Mouse (Mus musculus) stomach, embryonic 14.5 days (tissue): ENCODE data around the gene Sf3b3. TPM values are rescaled to one million over a fixed set of nuclear protein-coding genes. Genes with fewer than 3 reads are reported as not detected.

Source experiments
- ATAC-seq: fragments of 200-750 bp; cut with Nextera tagmentation; 2 replicates; pipeline ENCODE4 v1.8.0; 2017; ENCODE audit warnings: low read depth, moderate TSS enrichment; ENCODE audit not compliant: insufficient number of reproducible peaks, insufficient read depth, low FRiP score
- H3K27ac ChIP-seq: fragments of 300-500 bp; sonication (generic); 2 replicates; pipeline ENCODE4 v1.5.1; 2014; ENCODE audit warnings: mild to moderate bottlenecking, low read length, moderate library complexity, mixed read lengths
- H3K27me3 ChIP-seq: fragments of 300-500 bp; sonication (generic); 2 replicates; pipeline ENCODE4 v1.6.1; 2014; ENCODE audit warnings: low read length, control low read depth, mixed read lengths; ENCODE audit not compliant: control insufficient read depth, insufficient read depth
- H3K36me3 ChIP-seq: fragments of 300-500 bp; sonication (generic); 2 replicates; pipeline ENCODE4 v1.6.1; 2014; ENCODE audit warnings: mild to moderate bottlenecking, control low read depth, low read length, moderate library complexity, mixed read lengths; ENCODE audit not compliant: control insufficient read depth, insufficient read depth
- H3K4me1 ChIP-seq: fragments of 300-500 bp; sonication (generic); 2 replicates; pipeline ENCODE4 v1.6.1; 2014; ENCODE audit warnings: low read length, control low read depth, mixed read lengths; ENCODE audit not compliant: control insufficient read depth, insufficient read depth
- H3K4me2 ChIP-seq: fragments of 300-500 bp; sonication (generic); replicated peaks from 2 replicates; pipeline ENCODE4 v1.6.1; 2014; ENCODE audit warnings: low read depth, low read length, control low read depth
- H3K4me3 ChIP-seq: fragments of 300-500 bp; sonication (generic); 2 replicates; pipeline ENCODE4 v1.5.1; 2014; ENCODE audit warnings: low read depth, low read length, control low read depth
- H3K9ac ChIP-seq: fragments of 300-500 bp; sonication (generic); replicated peaks from 2 replicates; pipeline ENCODE4 v1.6.1; 2014; ENCODE audit warnings: low read depth, mild to moderate bottlenecking, control low read depth, low read length, moderate library complexity, mixed read lengths
- H3K9me3 ChIP-seq: fragments of 300-500 bp; sonication (generic); 2 replicates; pipeline ENCODE4 v1.6.1; 2016; ENCODE audit warnings: low read depth, low read length, control low read depth; ENCODE audit not compliant: control insufficient read depth
- WGBS: fragments of 180-500 bp; shearing (Covaris S2); extraction: QIAGEN DNeasy Blood & Tissue Kit; methylation state at CpG from one replicate; pipeline ENCODE4 v1.1.7; 2014; 5-methylcytosine and 5-hydroxymethylcytosine counted together
- polyA plus RNA-seq: library from polyadenylated mRNA; unstranded; fragments of >200 nt; fragmentation: Nextera tagmentation; extraction: Ambion mirVana; gene quantifications from 2 replicates; pipeline ENCODE4 v1.2.1, GENCODE M21; 2014

The Sf3b3 gene
- polyA plus RNA-seq, 1 experiment from 2014 or later: 148 TPM

GRCm38 (mm10) chr8:110816990-110817389 lies 29.6 kb downstream of the Sf3b3 start:
- H3K4me3 ChIP-seq: no peak overlapping the region
- H3K9me3 ChIP-seq: no peaks in the 10 kb centered on the region
- no peak overlapping the region for H3K27ac ChIP-seq
- no peak overlapping the region for H3K9ac ChIP-seq
- H3K4me2 ChIP-seq: no peak overlapping the region
- WGBS: 94% methylated on average over 1 of the region's 1 CpGs
- H3K27me3 ChIP-seq: no peaks in the 10 kb centered on the region
- no peaks in the 10 kb centered on the region for H3K4me1 ChIP-seq
- no peak for ATAC-seq
- H3K36me3 ChIP-seq: peaks cover 99% of the 10 kb centered on the region

DNA sequence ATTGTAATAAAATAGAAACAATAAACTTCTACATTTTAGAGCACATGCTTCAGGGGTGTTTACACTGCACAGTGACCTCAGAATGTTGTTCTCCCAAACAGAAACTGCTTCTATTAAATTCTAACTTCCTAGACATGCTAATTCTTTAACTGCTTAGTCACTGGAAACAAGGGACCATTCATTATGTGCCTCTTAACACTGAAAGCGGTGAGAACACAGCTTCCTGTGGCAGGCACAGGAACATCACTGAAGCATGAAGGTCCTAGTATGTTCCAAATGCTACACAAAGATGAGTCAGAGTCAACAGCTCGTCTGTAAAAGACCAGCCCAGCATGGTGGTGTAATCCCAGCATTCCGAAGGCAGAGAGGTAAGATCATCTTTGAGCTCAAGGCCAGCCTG lies 31.3 kb downstream of the Sf3b3 start:
- ATAC-seq: no peak
- Histone ChIP-seq H3K36me3 (peaks cover 98% of the 10 kb centered on the region), H3K4me1 (no peaks in the 10 kb centered on the region), H3K9me3 (no peaks in the 10 kb centered on the region), H3K4me2 (no peak overlapping the region), H3K9ac (no peak overlapping the region), H3K4me3 (no peak overlapping the region), H3K27ac (no peak overlapping the region), H3K27me3 (no peaks in the 10 kb centered on the region)
- 75% methylated on average over 3 of the region's 3 CpGs for WGBS

DNA sequence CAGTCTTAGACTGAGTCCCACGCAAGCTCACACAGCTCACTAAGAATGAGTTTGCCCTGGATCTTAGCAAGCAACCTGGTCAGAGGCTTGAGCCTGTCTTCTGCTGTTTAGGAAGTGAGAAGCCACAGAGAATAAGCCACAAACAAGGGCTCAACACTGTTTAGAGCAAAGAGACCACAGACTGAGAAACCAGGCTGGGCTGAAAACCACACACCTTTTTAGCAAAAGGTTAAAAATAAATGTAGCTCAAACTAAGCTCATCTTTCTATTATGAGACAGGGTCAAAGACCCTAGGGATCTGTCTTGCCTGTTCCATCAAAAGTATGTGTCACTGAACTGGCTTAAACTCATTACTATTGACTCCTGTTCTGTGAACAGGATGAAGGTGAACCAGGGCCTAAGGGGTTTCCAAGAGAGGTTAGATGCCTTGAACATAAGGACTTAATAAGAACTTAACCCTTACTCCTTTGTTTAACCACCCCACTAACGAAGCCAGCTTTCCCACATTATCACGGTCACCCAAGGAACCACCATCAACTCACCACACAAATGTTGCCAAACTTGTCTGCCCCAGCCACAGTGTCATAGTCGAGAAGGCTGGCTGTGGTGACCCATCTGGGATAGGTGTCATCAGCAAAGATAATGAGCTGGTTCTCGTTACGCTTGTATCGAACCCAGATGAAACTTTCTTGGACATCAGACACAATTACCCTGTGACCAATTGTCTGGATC lies 33.3 kb downstream of the Sf3b3 start:
- Histone ChIP-seq H3K4me2 (no peak overlapping the region), H3K9me3 (no peaks in the 10 kb centered on the region), H3K36me3 (peaks cover 90% of the 10 kb centered on the region), H3K4me3 (no peak overlapping the region), H3K27ac (no peak overlapping the region), H3K4me1 (peaks cover 8% of the 10 kb centered on the region; the same call in 1 of the 2 replicates), H3K27me3 (no peaks in the 10 kb centered on the region), H3K9ac (no peak overlapping the region)
- WGBS: 90% methylated on average over 7 of the region's 7 CpGs
- no peak for ATAC-seq

DNA sequence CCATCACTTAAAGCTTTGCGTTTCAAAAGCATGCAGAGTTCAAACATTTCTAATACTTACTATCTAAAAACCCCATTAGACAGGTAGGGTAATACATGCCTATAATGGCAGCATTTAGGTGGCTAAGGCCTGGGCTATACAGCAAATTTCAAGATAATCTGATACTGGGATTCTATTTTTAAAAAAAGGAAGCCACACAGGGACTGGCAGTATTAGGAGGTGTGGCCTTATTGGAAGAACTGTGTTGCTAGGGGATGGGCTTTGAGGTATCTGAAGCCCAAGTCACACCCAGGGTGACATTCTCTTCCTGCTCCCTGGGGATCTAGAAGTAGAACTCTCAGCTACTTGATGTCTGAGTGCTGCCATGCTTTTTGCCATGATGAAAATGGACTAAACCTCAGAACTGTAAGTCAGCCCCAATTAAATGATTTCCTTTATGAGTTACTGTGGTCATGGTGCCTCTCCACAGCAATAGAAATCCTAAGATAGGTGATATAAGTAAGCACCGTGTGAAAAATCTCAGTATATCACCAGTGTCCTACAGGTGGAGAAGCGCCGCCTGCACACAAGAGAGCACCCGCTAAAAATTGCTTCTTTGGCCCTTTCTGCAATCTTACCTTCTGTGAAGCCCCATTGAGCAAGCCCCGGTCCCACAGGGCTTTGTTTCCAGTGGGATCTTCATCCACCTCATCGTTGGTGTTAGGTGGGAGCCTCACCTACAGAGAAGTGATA lies 34.1 kb downstream of the Sf3b3 start:
- H3K27ac ChIP-seq: no peak overlapping the region
- no peak overlapping the region for H3K9ac ChIP-seq
- H3K4me1 ChIP-seq: peaks cover 8% of the 10 kb centered on the region; the same call in 1 of the 2 replicates
- H3K9me3 ChIP-seq: no peaks in the 10 kb centered on the region
- H3K4me3 ChIP-seq: no peak overlapping the region
- peaks cover 83% of the 10 kb centered on the region for H3K36me3 ChIP-seq
- 97% methylated on average over 7 of the region's 7 CpGs for WGBS
- no peak for ATAC-seq
- H3K27me3 ChIP-seq: no peaks in the 10 kb centered on the region
- no peak overlapping the region for H3K4me2 ChIP-seq

DNA sequence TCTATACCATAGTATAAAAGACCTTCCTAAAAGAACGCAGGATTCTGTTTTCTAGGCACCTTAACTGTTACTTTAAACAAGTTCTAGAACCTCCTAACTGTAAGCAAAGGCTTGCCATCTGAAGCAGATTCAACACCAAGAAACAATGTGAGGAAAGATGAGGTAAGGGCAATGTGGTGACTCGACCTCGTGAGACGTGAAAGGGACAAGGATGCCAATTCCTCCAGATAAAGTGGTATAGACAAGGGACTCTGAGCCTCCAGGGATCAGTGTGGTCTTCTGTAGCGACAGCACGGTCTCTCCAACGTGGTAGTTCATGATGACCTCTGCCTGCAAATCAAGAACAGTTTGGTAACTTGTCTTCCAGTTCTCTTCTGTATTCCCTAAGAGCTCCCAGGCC lies 34.8 kb downstream of the Sf3b3 start:
- Histone ChIP-seq H3K27me3 (no peaks in the 10 kb centered on the region), H3K4me1 (peaks cover 8% of the 10 kb centered on the region; the same call in 1 of the 2 replicates), H3K4me2 (no peak overlapping the region), H3K4me3 (no peak overlapping the region), H3K27ac (no peak overlapping the region), H3K9me3 (no peaks in the 10 kb centered on the region), H3K36me3 (peaks cover 75% of the 10 kb centered on the region), H3K9ac (no peak overlapping the region)
- no peak for ATAC-seq
- WGBS: 93% methylated on average over 7 of the region's 7 CpGs

DNA sequence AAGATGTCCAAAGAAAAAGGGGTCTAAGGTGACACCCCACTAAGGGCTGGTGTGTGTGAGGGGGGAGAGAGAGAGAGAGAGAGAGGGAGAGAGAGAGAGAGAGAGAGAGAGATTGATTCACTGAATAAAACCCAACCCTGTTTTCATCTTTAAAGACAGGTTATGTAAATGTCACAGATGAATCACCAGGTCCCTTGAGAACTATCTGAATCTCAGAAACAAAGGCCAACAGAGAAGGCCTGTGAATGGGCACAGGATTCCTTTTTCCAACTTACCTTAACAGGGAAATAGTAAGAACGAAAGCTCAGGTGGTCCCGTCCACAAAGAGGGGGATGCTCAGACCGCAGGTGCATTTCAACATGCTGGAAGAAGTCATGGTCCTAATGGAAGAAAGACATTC lies 35.5 kb downstream of the Sf3b3 start:
- Histone ChIP-seq H3K4me3 (no peak overlapping the region), H3K27ac (no peak overlapping the region), H3K4me2 (no peak overlapping the region), H3K9me3 (no peaks in the 10 kb centered on the region), H3K9ac (no peak overlapping the region), H3K36me3 (peaks cover 69% of the 10 kb centered on the region), H3K4me1 (peaks cover 8% of the 10 kb centered on the region; the same call in 1 of the 2 replicates), H3K27me3 (no peaks in the 10 kb centered on the region)
- 97% methylated on average over 3 of the region's 3 CpGs for WGBS
- ATAC-seq: no peak

DNA sequence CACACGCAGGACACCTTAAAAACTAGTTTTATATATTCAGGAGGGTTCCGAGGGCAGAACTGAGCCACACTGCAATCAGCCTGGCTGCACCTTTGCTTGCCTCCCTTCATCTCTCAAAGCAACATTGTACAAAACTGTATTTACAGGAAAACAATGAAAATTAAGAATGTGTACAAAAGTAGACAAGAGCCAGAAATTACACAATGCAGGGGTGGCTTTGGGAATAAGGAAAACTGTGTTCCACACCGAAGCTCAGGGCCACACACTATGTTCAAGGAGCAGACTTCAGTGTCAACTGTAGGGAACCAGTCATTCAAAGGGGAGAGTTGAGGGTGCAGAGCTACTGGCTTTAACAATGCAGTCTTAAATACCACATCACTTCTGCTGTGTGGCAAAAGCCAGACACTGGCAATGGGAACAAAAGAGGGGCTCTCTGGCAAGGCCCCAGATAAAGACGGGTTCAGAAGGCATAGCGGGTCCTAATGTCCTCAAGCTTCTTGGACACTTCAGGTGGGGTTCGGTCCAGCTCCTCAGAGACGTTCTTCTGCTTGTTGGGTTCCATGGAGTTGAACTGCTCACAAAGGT lies 36.0 kb downstream of the Sf3b3 start:
- no peak overlapping the region for H3K4me2 ChIP-seq
- no peak overlapping the region for H3K27ac ChIP-seq
- H3K4me1 ChIP-seq: peaks cover 8% of the 10 kb centered on the region; the same call in 1 of the 2 replicates
- H3K9ac ChIP-seq: no peak overlapping the region
- no peaks in the 10 kb centered on the region for H3K9me3 ChIP-seq
- WGBS: 85% methylated on average over 7 of the region's 7 CpGs
- peaks cover 64% of the 10 kb centered on the region for H3K36me3 ChIP-seq
- H3K27me3 ChIP-seq: no peaks in the 10 kb centered on the region
- H3K4me3 ChIP-seq: no peak overlapping the region
- ATAC-seq: no peak

DNA sequence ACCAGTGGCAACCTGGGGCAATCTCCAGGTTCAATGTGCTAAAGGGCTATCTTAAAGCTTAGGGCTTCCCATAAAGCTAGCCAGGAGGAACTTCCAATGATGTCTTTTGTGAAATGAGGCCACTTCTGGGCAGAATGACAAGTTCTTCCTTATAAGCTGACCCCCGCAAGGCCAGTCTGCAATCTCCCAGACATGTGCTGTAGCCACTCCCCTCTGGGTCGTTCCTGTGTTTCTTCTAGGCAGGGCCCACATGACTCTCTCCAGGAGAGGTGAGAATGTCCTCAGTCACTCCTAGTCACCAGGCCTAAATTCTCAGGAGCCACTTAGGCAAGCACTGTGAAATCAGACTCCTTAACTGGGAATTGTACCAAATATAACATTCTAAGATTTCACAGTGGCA lies 36.8 kb downstream of the Sf3b3 start:
- H3K9ac ChIP-seq: no peak overlapping the region
- H3K36me3 ChIP-seq: peaks cover 57% of the 10 kb centered on the region
- no peaks in the 10 kb centered on the region for H3K27me3 ChIP-seq
- H3K4me1 ChIP-seq: peaks cover 8% of the 10 kb centered on the region; the same call in 1 of the 2 replicates
- WGBS: 37% methylated on average over 2 of the region's 2 CpGs
- no peak for ATAC-seq
- no peak overlapping the region for H3K4me2 ChIP-seq
- no peak overlapping the region for H3K4me3 ChIP-seq
- no peak overlapping the region for H3K27ac ChIP-seq
- no peaks in the 10 kb centered on the region for H3K9me3 ChIP-seq
